Mouse (Mus musculus) testis, adult 2 months (tissue): ENCODE results near the gene Fam219a.

Experiments used
- CTCF ChIP-seq: fragments of 200-500 bp; IDR thresholded peaks from 2 replicates; pipeline ENCODE4 v1.5.1; 2012; ENCODE audit warnings: low read depth, mild to moderate bottlenecking, inconsistent platforms, low read length, moderate library complexity; ENCODE audit not compliant: control insufficient read depth, insufficient read depth, insufficient replicate concordance
- POLR2A ChIP-seq: fragments of 200-500 bp; IDR thresholded peaks from 2 replicates; pipeline ENCODE4 v1.6.1; 2012; ENCODE audit warnings: low read depth, mild to moderate bottlenecking, inconsistent platforms, low read length, moderate library complexity; ENCODE audit not compliant: control insufficient read depth

- TF ChIP-seq CTCF (no peak), POLR2A (no peak)
These were observed 16.2 kb downstream of the Fam219a start for GRCm38 (mm10) chr4:41553116-41553515.
